In the genomic region with DNA sequence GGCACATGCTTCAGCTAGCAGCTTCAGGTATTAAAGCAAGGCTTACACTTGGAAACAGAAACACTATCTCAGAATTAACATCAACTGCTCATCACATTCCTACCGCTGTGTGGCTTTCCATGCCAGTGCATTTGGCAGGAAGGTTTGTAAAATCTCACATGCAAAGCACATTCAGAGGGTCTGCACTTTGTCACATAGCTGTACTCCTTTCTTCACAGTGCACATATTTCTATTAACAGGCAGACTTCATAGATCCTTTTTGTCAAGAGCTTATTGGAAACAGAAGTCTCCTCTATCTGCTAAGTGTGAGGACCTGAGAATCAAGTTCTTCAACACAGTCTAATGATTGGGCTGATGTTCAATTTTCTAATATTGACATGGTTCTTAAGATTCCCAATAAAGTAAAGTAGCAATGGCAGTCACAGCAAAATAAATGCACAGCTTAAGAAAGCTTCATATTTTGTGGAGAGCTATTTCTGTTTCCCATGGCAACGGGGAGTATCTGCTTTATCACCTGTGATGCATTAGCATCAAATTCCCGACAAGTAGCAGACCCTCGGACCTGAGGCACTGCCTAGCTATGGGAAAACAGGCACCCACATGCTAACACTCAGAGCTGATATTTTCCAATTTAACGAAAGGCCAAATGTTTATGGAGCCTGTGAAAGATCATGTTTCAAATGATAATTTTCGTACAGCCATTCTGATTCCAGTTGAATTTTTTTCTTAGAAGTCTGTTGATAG, we compare ENCODE assay signal across 24 mouse cellular contexts.
DNase-seq lines count a peak whose midpoint lies in the region; ATAC-seq and TF ChIP-seq lines count a peak whose summit lies in the region.
"Had no signal": no experiment of that assay in that cellular context is flagged by ENCODE, and none has a peak within 500 bp of the region (broad histone marks: within the 10 kb centered on the region; RNA-seq: fewer than 3 reads in every experiment).

No protein-coding gene starts in this region.

- H3K36me3 ChIP-seq in midbrain, postnatal 0 days (ENCODE audit: insufficient read depth, low read length), result no peaks in the 10 kb centered on the region
- no peaks in the 10 kb centered on the region for H3K36me3 ChIP-seq in midbrain, embryonic 15.5 days (replicated peaks)
- H3K36me3 ChIP-seq in liver, postnatal 0 days (replicated peaks; ENCODE audit: insufficient read depth, low read length), result no peaks in the 10 kb centered on the region

- peaks cover 3% of the 10 kb centered on the region; the same call in 1 of the 2 replicates for H3K4me1 ChIP-seq in midbrain, postnatal 0 days (ENCODE audit: insufficient read depth, low read length)
- H3K4me1 ChIP-seq in midbrain, embryonic 15.5 days, result no peaks in the 10 kb centered on the region
- no peaks in the 10 kb centered on the region for H3K4me1 ChIP-seq in liver, postnatal 0 days (ENCODE audit: insufficient read depth)
- no peaks in the 10 kb centered on the region for H3K4me1 ChIP-seq in lung, adult 2 months (ENCODE audit: control insufficient read depth, insufficient read depth, low read length)

- no peak for TF ChIP-seq POLR2A in lung, adult 2 months (IDR thresholded peaks at IDR 0.05; ENCODE audit: borderline replicate concordance, extremely low read depth, low read depth, low read length)

- WGBS in midbrain, postnatal 0 days, result 49% methylated on average over 6 of the region's 6 CpGs
- 66% methylated on average over 6 of the region's 6 CpGs for WGBS in midbrain, embryonic 15.5 days
- WGBS in liver, postnatal 0 days (ENCODE audit: insufficient replicate concordance), result 64% methylated on average over 6 of the region's 6 CpGs
- 67% methylated on average over 6 of the region's 6 CpGs for WGBS in lung, adult 2 months

- intact Hi-C loops in heart, postnatal 25 days (cut with DNase I), result no loop called here

- H3K27me3 ChIP-seq in midbrain, postnatal 0 days (ENCODE audit: insufficient read depth, low read length), result no peaks in the 10 kb centered on the region
- no peaks in the 10 kb centered on the region for H3K27me3 ChIP-seq in midbrain, embryonic 15.5 days (replicated peaks)
- H3K27me3 ChIP-seq in liver, postnatal 0 days (ENCODE audit: insufficient read depth, low read length), result no peaks in the 10 kb centered on the region

- no peak for TF ChIP-seq EP300 in liver, postnatal 0 days (IDR thresholded peaks at IDR 0.05; ENCODE audit: low read depth)

- no peak overlapping the region for H3K27ac ChIP-seq in midbrain, postnatal 0 days (ENCODE audit: low read depth, low read length)
- no peak overlapping the region for H3K27ac ChIP-seq in midbrain, embryonic 15.5 days
- H3K27ac ChIP-seq in liver, postnatal 0 days (ENCODE audit: low read depth), result no peak overlapping the region
- H3K27ac ChIP-seq: gastrocnemius, adult 2 months; left cerebral cortex, adult 2 months; liver, embryonic 14.5 days had no signal

- no peak; the same call in 1 of the 2 replicates for ATAC-seq in midbrain, postnatal 0 days (ENCODE audit: low FRiP score)
- no peak for ATAC-seq in midbrain, embryonic 15.5 days (replicated peaks)
- no peak for ATAC-seq in liver, postnatal 0 days
- ATAC-seq: lung, postnatal 0 days had no signal

- no peak overlapping the region for H3K4me3 ChIP-seq in midbrain, postnatal 0 days (ENCODE audit: low read depth, low read length)
- H3K4me3 ChIP-seq in midbrain, embryonic 15.5 days, result no peak overlapping the region
- H3K4me3 ChIP-seq in liver, postnatal 0 days (ENCODE audit: low read depth, low read length), result no peak overlapping the region
- H3K4me3 ChIP-seq in lung, adult 2 months (replicated peaks; ENCODE audit: extremely low read depth, low read depth, low read length), result no peak overlapping the region
- H3K4me3 ChIP-seq: gastrocnemius, adult 2 months; left cerebral cortex, adult 2 months had no signal

- H3K9ac ChIP-seq in midbrain, postnatal 0 days (replicated peaks; ENCODE audit: low read length, poor library complexity, severe bottlenecking), result no peak overlapping the region
- H3K9ac ChIP-seq in midbrain, embryonic 15.5 days, result no peak overlapping the region
- no peak overlapping the region for H3K9ac ChIP-seq in liver, postnatal 0 days (replicated peaks)
- H3K9ac ChIP-seq: liver, embryonic 14.5 days had no signal

- DNase-seq in heart, adult 11 months, result peak; percentile 51
- no peak for DNase-seq in heart, postnatal 25 days (ENCODE audit: low spot score)
- DNase-seq in midbrain, postnatal 0 days (ENCODE audit: low spot score), result peak; percentile 10
- DNase-seq in forelimb bud, embryonic 11.5 days (ENCODE audit: low read depth, low spot score), result peak; percentile 67
- no peak for DNase-seq in T-cell, adult 2 months (ENCODE audit: low spot score)
- DNase-seq in liver, postnatal 0 days, result no peak
- no peak for DNase-seq in lung, adult 2 months
- DNase-seq: adrenal gland, adult 2 months; B cell, adult 2 months; cerebellum, adult 9-10 months; gastrocnemius, adult 2 months; heart, postnatal 36 days; kidney, adult 9 months; kidney, postnatal 25 days; layer of hippocampus, adult 9-11 months; left cerebral cortex, postnatal 4 days; retina, postnatal 1 day; right cerebral cortex, postnatal 4 days; thymus, postnatal 14 days had no signal

- no peaks in the 10 kb centered on the region for H3K9me3 ChIP-seq in midbrain, postnatal 0 days (ENCODE audit: low read length)
- no peaks in the 10 kb centered on the region for H3K9me3 ChIP-seq in midbrain, embryonic 15.5 days
- 0 out of 2 replicates have a peak, but pooled peaks cover 3% of the 10 kb centered on the region for H3K9me3 ChIP-seq in liver, postnatal 0 days (ENCODE audit: low read length)

- TF ChIP-seq CTCF in midbrain, postnatal 0 days (IDR thresholded peaks at IDR 0.05), result peak; percentile 39
- TF ChIP-seq CTCF in liver, postnatal 0 days (IDR thresholded peaks at IDR 0.05; ENCODE audit: low read depth), result no peak
- TF ChIP-seq CTCF in lung, adult 2 months (IDR thresholded peaks at IDR 0.05; ENCODE audit: insufficient read depth, low read length), result no peak

- H3K4me2 ChIP-seq in midbrain, postnatal 0 days (ENCODE audit: low read depth, low read length, poor library complexity, severe bottlenecking), result no peak overlapping the region
- no peak overlapping the region for H3K4me2 ChIP-seq in midbrain, embryonic 15.5 days
- H3K4me2 ChIP-seq in liver, postnatal 0 days (ENCODE audit: low read depth, low read length), result no peak overlapping the region
- H3K4me2 ChIP-seq: heart, embryonic 11.5 days had no signal

Comparison
In these comparisons a context has a peak if more than half of its experiments do, and no peak if none do; other contexts are left out.
1. DNase-seq: peak in heart, adult 11 months (single experiment), midbrain, postnatal 0 days (single experiment) and forelimb bud, embryonic 11.5 days (single experiment); none in heart, postnatal 25 days (single experiment), T-cell, adult 2 months (single experiment), liver, postnatal 0 days (single experiment) and lung, adult 2 months (single experiment).